Mouse (Mus musculus): ENCODE results near the gene Sh2d6. TPM values are rescaled to one million over a fixed set of nuclear protein-coding genes. Genes with fewer than 3 reads are reported as not detected.

Sh2d6 gene
- polyA plus RNA-seq, 1 experiment from 2014 or later = not detected

GRCm38 (mm10) chr6:72503309-72503708, 18.2 kb downstream of the Sh2d6 start:
- DNase-seq (no peak), ATAC-seq (ENCODE audit: insufficient read depth) (no peak)
- no peaks in the 10 kb centered on the region for H3K36me3 ChIP-seq (ENCODE audit: insufficient read depth)
- no peak overlapping the region for H3K27ac ChIP-seq (ENCODE audit: low read depth)
- H3K4me3 ChIP-seq (ENCODE audit: low read depth, low read length) = no peak overlapping the region
- H3K27me3 ChIP-seq (ENCODE audit: insufficient read depth, low read length) = no peaks in the 10 kb centered on the region
- no peak overlapping the region for H3K4me2 ChIP-seq
- H3K9ac ChIP-seq = no peak overlapping the region
- H3K4me1 ChIP-seq (ENCODE audit: insufficient read depth) = 0 out of 2 replicates have a peak, but pooled peaks cover 2% of the 10 kb centered on the region
- no peaks in the 10 kb centered on the region for H3K9me3 ChIP-seq (ENCODE audit: low read depth, low read length)
- TF ChIP-seq CTCF (IDR thresholded peaks at IDR 0.05; ENCODE audit: low read depth) = no peak

GRCm38 (mm10) chr6:72498950-72499349, 22.6 kb downstream of the Sh2d6 start:
- no peak overlapping the region for H3K4me2 ChIP-seq
- no peak overlapping the region for H3K9ac ChIP-seq
- no peaks in the 10 kb centered on the region for H3K36me3 ChIP-seq (ENCODE audit: insufficient read depth)
- no peak overlapping the region for H3K27ac ChIP-seq (ENCODE audit: low read depth)
- no peaks in the 10 kb centered on the region for H3K9me3 ChIP-seq (ENCODE audit: low read depth, low read length)
- H3K27me3 ChIP-seq (ENCODE audit: insufficient read depth, low read length) = no peaks in the 10 kb centered on the region
- TF ChIP-seq CTCF (IDR thresholded peaks at IDR 0.05; ENCODE audit: low read depth) = no peak
- 0 out of 2 replicates have a peak, but pooled peaks cover under 1% of the 10 kb centered on the region for H3K4me1 ChIP-seq (ENCODE audit: insufficient read depth)
- no peak overlapping the region for H3K4me3 ChIP-seq (ENCODE audit: low read depth, low read length)
- ATAC-seq (ENCODE audit: insufficient read depth) (no peak; the same call in 1 of the 2 replicates), DNase-seq (peak; percentile 17)
- 35% methylated on average over 5 of the region's 5 CpGs for WGBS

GRCm38 (mm10) chr6:72492892-72493291, 28.6 kb downstream of the Sh2d6 start:
- no peak overlapping the region for H3K4me3 ChIP-seq (ENCODE audit: low read depth, low read length)
- H3K27ac ChIP-seq (ENCODE audit: low read depth) = no peak overlapping the region
- H3K9me3 ChIP-seq (ENCODE audit: low read depth, low read length) = no peaks in the 10 kb centered on the region
- no peak for TF ChIP-seq CTCF (IDR thresholded peaks at IDR 0.05; ENCODE audit: low read depth)
- 31% methylated on average over 6 of the region's 6 CpGs for WGBS
- H3K27me3 ChIP-seq (ENCODE audit: insufficient read depth, low read length) = no peaks in the 10 kb centered on the region
- 0 out of 2 replicates have a peak, but pooled peaks cover 3% of the 10 kb centered on the region for H3K4me1 ChIP-seq (ENCODE audit: insufficient read depth)
- no peaks in the 10 kb centered on the region for H3K36me3 ChIP-seq (ENCODE audit: insufficient read depth)
- ATAC-seq (ENCODE audit: insufficient read depth) (peak; percentile 56; the same call in 1 of the 2 replicates), DNase-seq (peak; percentile 44)
- no peak overlapping the region for H3K9ac ChIP-seq
- H3K4me2 ChIP-seq = no peak overlapping the region

- no peak overlapping the region for H3K27ac ChIP-seq (ENCODE audit: low read depth)
- no peak overlapping the region for H3K9ac ChIP-seq
- H3K4me1 ChIP-seq (ENCODE audit: insufficient read depth) = 0 out of 2 replicates have a peak, but pooled peaks cover 3% of the 10 kb centered on the region
- no peak for DNase-seq
- 34% methylated on average over 3 of the region's 3 CpGs for WGBS
- no peak overlapping the region for H3K4me3 ChIP-seq (ENCODE audit: low read depth, low read length)
- no peaks in the 10 kb centered on the region for H3K9me3 ChIP-seq (ENCODE audit: low read depth, low read length)
- no peak overlapping the region for H3K4me2 ChIP-seq
- ATAC-seq (ENCODE audit: insufficient read depth) = no peak
- TF ChIP-seq CTCF (IDR thresholded peaks at IDR 0.05; ENCODE audit: low read depth) = no peak
- H3K36me3 ChIP-seq (ENCODE audit: insufficient read depth) = no peaks in the 10 kb centered on the region
- no peaks in the 10 kb centered on the region for H3K27me3 ChIP-seq (ENCODE audit: insufficient read depth, low read length)
Measured at GRCm38 (mm10) chr6:72491151-72491550, 30.4 kb downstream of the Sh2d6 start.

- Histone ChIP-seq H3K9me3 (ENCODE audit: low read depth, low read length) (no peaks in the 10 kb centered on the region), H3K27ac (ENCODE audit: low read depth) (no peak overlapping the region), H3K27me3 (ENCODE audit: insufficient read depth, low read length) (no peaks in the 10 kb centered on the region), H3K36me3 (ENCODE audit: insufficient read depth) (no peaks in the 10 kb centered on the region), H3K9ac (no peak overlapping the region), H3K4me2 (no peak overlapping the region), H3K4me3 (ENCODE audit: low read depth, low read length) (no peak overlapping the region), H3K4me1 (ENCODE audit: insufficient read depth) (0 out of 2 replicates have a peak, but pooled peaks cover 3% of the 10 kb centered on the region)
- ATAC-seq (ENCODE audit: insufficient read depth) (no peak), DNase-seq (no peak)
- no peak for TF ChIP-seq CTCF (IDR thresholded peaks at IDR 0.05; ENCODE audit: low read depth)
Measured at GRCm38 (mm10) chr6:72489534-72489933, 32.0 kb downstream of the Sh2d6 start.

- Histone ChIP-seq H3K27me3 (ENCODE audit: insufficient read depth, low read length) (no peaks in the 10 kb centered on the region), H3K4me2 (no peak overlapping the region), H3K36me3 (ENCODE audit: insufficient read depth) (no peaks in the 10 kb centered on the region), H3K4me1 (ENCODE audit: insufficient read depth) (0 out of 2 replicates have a peak, but pooled peaks cover 3% of the 10 kb centered on the region), H3K9me3 (ENCODE audit: low read depth, low read length) (no peaks in the 10 kb centered on the region), H3K27ac (ENCODE audit: low read depth) (no peak overlapping the region), H3K4me3 (ENCODE audit: low read depth, low read length) (no peak overlapping the region), H3K9ac (no peak overlapping the region)
- ATAC-seq (ENCODE audit: insufficient read depth) (no peak), DNase-seq (no peak)
- WGBS = 56% methylated on average over 3 of the region's 3 CpGs
- TF ChIP-seq CTCF (IDR thresholded peaks at IDR 0.05; ENCODE audit: low read depth) = no peak
Measured at GRCm38 (mm10) chr6:72488850-72489249, 32.7 kb downstream of the Sh2d6 start.

GRCm38 (mm10) chr6:72487282-72487681, 34.2 kb downstream of the Sh2d6 start:
- Histone ChIP-seq H3K27ac (ENCODE audit: low read depth) (no peak overlapping the region), H3K27me3 (ENCODE audit: insufficient read depth, low read length) (no peaks in the 10 kb centered on the region), H3K4me3 (ENCODE audit: low read depth, low read length) (no peak overlapping the region), H3K4me2 (no peak overlapping the region), H3K4me1 (ENCODE audit: insufficient read depth) (no peaks in the 10 kb centered on the region), H3K9ac (no peak overlapping the region), H3K9me3 (ENCODE audit: low read depth, low read length) (no peaks in the 10 kb centered on the region), H3K36me3 (ENCODE audit: insufficient read depth) (no peaks in the 10 kb centered on the region)
- no peak for TF ChIP-seq CTCF (IDR thresholded peaks at IDR 0.05; ENCODE audit: low read depth)
- 59% methylated on average over 3 of the region's 3 CpGs for WGBS
- ATAC-seq (ENCODE audit: insufficient read depth) (no peak), DNase-seq (no peak)

GRCm38 (mm10) chr6:72486307-72486706, 35.2 kb downstream of the Sh2d6 start:
- Histone ChIP-seq H3K27me3 (ENCODE audit: insufficient read depth, low read length) (no peaks in the 10 kb centered on the region), H3K36me3 (ENCODE audit: insufficient read depth) (no peaks in the 10 kb centered on the region), H3K9me3 (ENCODE audit: low read depth, low read length) (no peaks in the 10 kb centered on the region), H3K4me2 (no peak overlapping the region), H3K9ac (no peak overlapping the region), H3K4me1 (ENCODE audit: insufficient read depth) (no peaks in the 10 kb centered on the region), H3K4me3 (ENCODE audit: low read depth, low read length) (no peak overlapping the region), H3K27ac (ENCODE audit: low read depth) (no peak overlapping the region)
- DNase-seq (no peak), ATAC-seq (ENCODE audit: insufficient read depth) (no peak)
- TF ChIP-seq CTCF (IDR thresholded peaks at IDR 0.05; ENCODE audit: low read depth) = no peak
- 84% methylated on average over 6 of the region's 6 CpGs for WGBS

Data from lung, embryonic 14.5 days (tissue).